Mouse (Mus musculus) C2C12 (cell line): Measurements from ENCODE around the gene Tor4a.

Experiments used
- CTCF ChIP-seq: IDR thresholded peaks from one replicate; pipeline ENCODE4 v1.5.1; 2011; ENCODE audit not compliant: control insufficient read depth, insufficient read depth, insufficient read length
- FOSL1 ChIP-seq: IDR thresholded peaks from one replicate; pipeline ENCODE4 v1.8.0; 2011; ENCODE audit warnings: mild to moderate bottlenecking, low read length; ENCODE audit not compliant: poor library complexity, insufficient read depth, severe bottlenecking
- MAX ChIP-seq: IDR thresholded peaks from one replicate; pipeline ENCODE4 v1.6.1; 2011; ENCODE audit warnings: mild to moderate bottlenecking, control low read depth
- MYOD1 ChIP-seq: IDR thresholded peaks from one replicate; pipeline ENCODE4 v1.6.1; 2011; ENCODE audit warnings: low read depth; ENCODE audit not compliant: control insufficient read depth, insufficient read length
- MYOG ChIP-seq: IDR thresholded peaks from one replicate; pipeline ENCODE4 v1.6.1; 2011; ENCODE audit not compliant: control insufficient read depth, insufficient read length; ENCODE audit errors: extremely low read depth
- USF1 ChIP-seq: IDR thresholded peaks from one replicate; pipeline ENCODE4 v1.6.1; 2011; ENCODE audit warnings: low read depth, mild to moderate bottlenecking, control low read depth, moderate library complexity

DNA sequence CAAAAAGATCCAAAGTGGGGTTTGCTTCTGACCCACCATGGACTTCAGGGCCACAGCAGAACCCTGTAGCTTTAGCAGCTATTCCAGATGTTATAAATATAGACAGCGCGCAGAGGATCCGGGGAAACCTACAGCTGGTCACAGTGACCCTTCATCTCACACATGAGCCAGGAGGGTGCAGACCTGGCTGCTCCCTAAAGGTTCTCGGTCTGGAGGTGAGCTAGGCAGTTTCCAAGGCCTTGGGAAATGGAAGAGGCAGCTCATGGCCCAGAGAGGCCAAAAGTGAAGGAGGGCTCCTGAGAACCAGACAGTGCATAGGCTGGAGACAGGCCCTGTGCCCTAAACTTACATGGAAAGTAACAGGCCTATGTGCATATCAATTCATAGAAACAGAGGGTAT, 22.9 kb downstream of the Tor4a start:
- TF ChIP-seq CTCF (no peak), MAX (no peak), USF1 (no peak), MYOG (no peak), FOSL1 (no peak), MYOD1 (no peak)
